8 mouse cellular contexts compared by ENCODE assay signal in genomic region chr3:36613202-36613907, GRCm38 (mm10). TPM values are rescaled to one million over a fixed set of nuclear protein-coding genes. Genes with fewer than 3 reads are reported as not detected.
DNase-seq lines count a peak whose midpoint lies in the region; ATAC-seq lines count a peak whose summit lies in the region.

TSS of gene Bbs7 (minus strand) at chr3:36613477.

- WGBS in heart, embryonic 12.5 days, result 5% methylated on average over 38 of the region's 38 CpGs
- 2% methylated on average over 37 of the region's 38 CpGs for WGBS in kidney, embryonic 16.5 days

- DNase-seq in CD4-positive, CD25-positive, alpha-beta regulatory T cell, adult 2 months (ENCODE audit: low read depth, low spot score), result peak; percentile 87
- peak; percentile 97 for DNase-seq in liver
- DNase-seq in monocyte, adult 2 months (ENCODE audit: low read depth in 1 of 2, low spot score in 2 of 2), result peak; percentile 32 to 39
- DNase-seq in spleen, postnatal 14 days (ENCODE audit: low spot score in 2 of 2), result peak; percentile 54 to 67

- ATAC-seq in erythroid progenitor cell, adult 5-6 weeks (replicated peaks; ENCODE audit: low FRiP score, poor library complexity, severe bottlenecking), result peak; percentile 99
- peak; percentile 100 for ATAC-seq in heart, embryonic 12.5 days (ENCODE audit: insufficient number of reproducible peaks, low FRiP score)
- ATAC-seq in kidney, embryonic 16.5 days (ENCODE audit: low FRiP score, low TSS enrichment), result peak; percentile 99

- H3K27me3 ChIP-seq in heart, embryonic 12.5 days (replicated peaks), result no peaks in the 10 kb centered on the region
- H3K27me3 ChIP-seq in kidney, embryonic 16.5 days (ENCODE audit: insufficient read depth, low read length), result no peaks in the 10 kb centered on the region

- peak within 1 kb of the TSS; percentile 20; the same call in 1 of the 2 replicates for H3K27ac ChIP-seq in brown adipose tissue, adult 24 weeks (replicated peaks; ENCODE audit: low read depth, low read length)
- no peak within 1 kb of the TSS for H3K27ac ChIP-seq in heart, embryonic 12.5 days (ENCODE audit: poor library complexity, severe bottlenecking)
- 0 out of 2 replicates have a peak within 1 kb of the TSS, but pooled peaks have one; percentile 23 for H3K27ac ChIP-seq in kidney, embryonic 16.5 days (ENCODE audit: low read length)

- peaks cover 4% of the 10 kb centered on the region; the same call in 1 of the 2 replicates for H3K4me1 ChIP-seq in brown adipose tissue, adult 24 weeks (ENCODE audit: control insufficient read depth, insufficient read depth, insufficient read length, low read length)
- peaks cover 5% of the 10 kb centered on the region; the same call in 1 of the 2 replicates for H3K4me1 ChIP-seq in heart, embryonic 12.5 days (replicated peaks)
- peaks cover 10% of the 10 kb centered on the region; the same call in 1 of the 2 replicates for H3K4me1 ChIP-seq in kidney, embryonic 16.5 days (ENCODE audit: insufficient read depth, low read length)

- no peaks in the 10 kb centered on the region for H3K36me3 ChIP-seq in heart, embryonic 12.5 days
- no peaks in the 10 kb centered on the region for H3K36me3 ChIP-seq in kidney, embryonic 16.5 days (ENCODE audit: insufficient read depth, low read length)

- peak within 1 kb of the TSS; percentile 67 for H3K4me2 ChIP-seq in heart, embryonic 12.5 days
- peak within 1 kb of the TSS; percentile 65 for H3K4me2 ChIP-seq in kidney, embryonic 16.5 days (replicated peaks; ENCODE audit: low read depth, low read length)

- H3K4me3 ChIP-seq in brown adipose tissue, adult 24 weeks (ENCODE audit: insufficient read depth, low read depth, low read length), result peak within 1 kb of the TSS; percentile 82
- peak within 1 kb of the TSS; percentile 60 for H3K4me3 ChIP-seq in heart, embryonic 12.5 days
- peak within 1 kb of the TSS; percentile 64 for H3K4me3 ChIP-seq in kidney, embryonic 16.5 days (ENCODE audit: low read length)

- no peaks in the 10 kb centered on the region for H3K9me3 ChIP-seq in heart, embryonic 12.5 days (replicated peaks)
- H3K9me3 ChIP-seq in kidney, embryonic 16.5 days (ENCODE audit: low read length), result no peaks in the 10 kb centered on the region

- H3K9ac ChIP-seq in heart, embryonic 12.5 days, result peak within 1 kb of the TSS; percentile 75
- H3K9ac ChIP-seq in kidney, embryonic 16.5 days (replicated peaks; ENCODE audit: low read length), result peak within 1 kb of the TSS; percentile 74

RNA-seq across cellular contexts. Expression of gene Bbs7, which starts in this region (rescaled TPM):
- polyA plus RNA-seq in brown adipose tissue, adult 24 weeks (2012; ENCODE audit: insufficient read depth, insufficient read length, missing spikeins), result 2.6 and 3.8 TPM in 2 replicates
- 0.72 TPM in 1 of 2 replicates, not detected in the other for total RNA-seq in erythroid progenitor cell, adult 5-6 weeks (2015; ENCODE audit: low replicate concordance)
- total RNA-seq in erythroid progenitor cell, adult 5-6 weeks (2017; ENCODE audit: low replicate concordance), result 1.2 and 3.2 TPM in 2 replicates
- polyA plus RNA-seq in heart, embryonic 12.5 days (2016; fragmentation: Nextera tagmentation; extraction: Ambion mirVana), result 11.8 and 12.0 TPM in 2 replicates
- 16.2 and 19.3 TPM in 2 replicates for polyA plus RNA-seq in kidney, embryonic 16.5 days (2015; fragmentation: Nextera tagmentation; extraction: Ambion mirVana)

Comparison
In these comparisons a context has a peak if more than half of its experiments do, and no peak if none do; other contexts are left out.
1. DNase-seq: peak in every context shown above with its lines; median percentile 97 in liver; 87 in CD4-positive, CD25-positive, alpha-beta regulatory T cell, adult 2 months; 60 in spleen, postnatal 14 days; 36 in monocyte, adult 2 months.